Mouse (Mus musculus) CD4-positive, CD25-positive, alpha-beta regulatory T cell, adult 4 months (primary cell): Measurements from ENCODE around the gene Nkx6-2. TPM values are rescaled to one million over a fixed set of nuclear protein-coding genes. Genes with fewer than 3 reads are reported as not detected.

Experiments used
- polyA plus RNA-seq, 2 experiments: library from polyadenylated mRNA; unstranded; fragments of 100-300 nt; shearing (Covaris generic); gene quantifications; one replicate each; pipeline ENCODE4 v1.2.1; 2017

The Nkx6-2 gene
- polyA plus RNA-seq, 2 experiments from 2014 or later: not detected

Other genes starting within 250 kb of the Nkx6-2 start
- gene Inpp5a, start 193.7 kb downstream of the Nkx6-2 start, polyA plus RNA-seq: 10 to 100 TPM in 1 of 2 experiments, 1 to 10 TPM in 1; 8.8 to 11.7 TPM
- not detected for gene Cfap46, start 101.0 kb upstream of the Nkx6-2 start, polyA plus RNA-seq